Mouse (Mus musculus): ENCODE results near the gene Spata16.

DNA sequence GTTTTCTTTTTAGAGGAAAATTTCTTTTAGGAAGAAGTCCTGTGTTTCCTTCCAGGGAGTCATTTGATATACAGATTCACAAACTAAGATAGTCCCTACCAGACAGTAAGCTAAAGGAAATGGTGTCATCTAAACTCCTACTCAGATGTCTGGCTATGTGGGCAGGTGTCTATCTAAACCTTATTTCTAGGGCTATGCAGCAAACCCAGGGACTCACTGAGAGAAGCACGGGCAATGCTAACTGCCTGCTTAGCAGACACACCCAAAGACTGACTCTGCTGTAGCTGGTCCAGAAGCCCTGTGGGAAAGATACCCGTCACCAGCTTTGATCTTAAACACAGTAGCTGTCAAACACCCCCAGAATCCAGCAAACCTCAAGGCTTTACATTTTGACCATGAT, 284.2 kb downstream of the Spata16 start:
- TF ChIP-seq CTCF (IDR thresholded peaks at IDR 0.05; ENCODE audit: low read depth, low read length) = no peak
- TF ChIP-seq POLR2A (IDR thresholded peaks at IDR 0.05; ENCODE audit: extremely low read depth, insufficient read depth, low read length) = no peak

Data from liver, adult 2 months (tissue).